Mouse (Mus musculus): ENCODE measurements around the gene Hexb.

DNA sequence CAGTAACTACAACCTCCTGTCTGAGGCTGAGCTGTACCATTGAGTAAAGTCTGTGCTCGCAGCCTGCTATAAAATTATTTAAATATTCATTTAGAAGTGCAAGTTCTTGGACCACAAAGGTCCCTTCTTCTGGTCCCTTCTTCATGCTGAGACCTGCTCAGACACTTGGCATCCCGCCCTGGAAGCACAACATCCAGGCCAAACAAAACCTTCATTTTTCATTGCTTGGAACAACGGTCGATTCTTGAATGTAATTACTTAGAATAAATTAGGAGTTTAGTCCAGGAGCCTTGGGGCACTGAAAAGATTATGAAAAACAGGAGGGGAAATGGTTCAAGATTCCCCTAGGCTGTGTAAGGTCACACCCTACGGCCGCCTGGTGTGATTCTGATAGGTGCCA is 37.8 kb upstream of the Hexb start:
- TF ChIP-seq CTCF (IDR thresholded peaks at IDR 0.05; ENCODE audit: control insufficient read depth, insufficient read depth, low read length) = no peak
- TF ChIP-seq POLR2A (IDR thresholded peaks at IDR 0.05; ENCODE audit: borderline replicate concordance, control insufficient read depth, low read depth, low read length) = no peak

Measured in bone marrow, adult 2 months (tissue).